Mouse (Mus musculus): ENCODE measurements at regions not wholly inside any gene's neighbourhood (a gene's known extent, or its start where the extent isn't known, plus 50 kb on each side); places are given as distances from the start of the nearest gene placed in this dataset.

DNA sequence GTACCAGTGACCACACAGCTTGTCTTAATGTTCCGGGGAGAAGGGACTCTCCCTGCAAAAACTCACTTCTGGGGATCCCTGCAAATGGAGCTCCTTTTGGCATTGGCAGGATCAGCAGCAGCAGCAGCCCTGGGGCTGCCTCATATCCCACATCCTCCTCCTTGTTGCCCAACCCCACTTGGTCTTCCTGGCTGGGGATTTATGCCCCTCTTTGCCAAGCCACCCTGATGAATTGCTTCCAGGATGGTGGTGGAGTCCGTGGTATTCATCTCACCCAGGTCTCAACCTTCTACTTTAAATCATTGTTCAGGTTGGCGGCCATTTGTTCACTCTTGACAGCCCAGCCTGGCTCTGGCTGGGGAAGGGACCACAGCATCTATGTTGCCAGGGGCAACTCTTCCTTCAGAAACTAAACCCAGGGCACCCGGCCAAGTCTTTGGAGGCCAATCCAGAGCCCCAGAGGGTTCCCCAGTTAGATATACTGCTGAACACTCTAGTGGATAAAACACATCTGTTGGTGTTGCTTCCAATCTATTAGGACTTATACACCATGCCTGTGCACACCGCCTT is 66.0 kb downstream of the Gm4791 start:
- no peaks in the 10 kb centered on the region for H3K27me3 ChIP-seq (ENCODE audit: control insufficient read depth, insufficient read depth, insufficient read length)
- H3K36me3 ChIP-seq (ENCODE audit: control insufficient read depth, insufficient read depth): no peaks in the 10 kb centered on the region
- TF ChIP-seq USF1 (IDR thresholded peaks at IDR 0.05; ENCODE audit: low read depth): no peak
- no peak for TF ChIP-seq CEBPB (IDR thresholded peaks at IDR 0.05; ENCODE audit: low read depth)
- TF ChIP-seq MAX (IDR thresholded peaks at IDR 0.05): no peak
- TF ChIP-seq CTCF (IDR thresholded peaks at IDR 0.05; ENCODE audit: control insufficient read depth, insufficient read depth, insufficient read length): no peak
- TF ChIP-seq MYOD1 (IDR thresholded peaks at IDR 0.05; ENCODE audit: control insufficient read depth, insufficient read length, low read depth): no peak
- TF ChIP-seq FOSL1 (IDR thresholded peaks at IDR 0.05; ENCODE audit: insufficient read depth, low read length, poor library complexity, severe bottlenecking): no peak
- no peaks in the 10 kb centered on the region for H3K79me2 ChIP-seq (ENCODE audit: control insufficient read depth, insufficient read depth)
- no peak overlapping the region for H3K4me3 ChIP-seq (ENCODE audit: insufficient read depth, poor library complexity, severe bottlenecking)
- H3K79me3 ChIP-seq (ENCODE audit: low read depth): no peaks in the 10 kb centered on the region
- no peak overlapping the region for H3ac ChIP-seq (ENCODE audit: control insufficient read depth, insufficient read length, low read depth)

DNA sequence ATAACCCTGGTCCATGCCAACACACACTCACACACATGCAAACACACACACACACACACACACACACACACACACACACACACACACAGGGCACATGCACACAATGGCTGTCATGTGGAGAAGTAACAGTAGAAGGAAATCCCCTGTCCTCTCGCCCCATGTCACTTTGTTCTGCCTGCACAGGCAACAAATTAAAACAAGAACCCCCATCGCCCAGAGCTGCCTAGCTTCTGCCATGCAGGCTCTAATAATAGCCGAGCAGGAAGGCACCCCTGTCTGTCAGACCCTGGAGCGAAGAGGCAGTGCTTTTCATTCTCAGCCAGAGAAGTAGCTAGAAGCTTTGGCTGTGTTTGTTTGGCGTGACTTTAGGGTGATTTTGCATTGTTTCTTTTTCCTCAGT is 70.9 kb downstream of the Gm4791 start:
- TF ChIP-seq MYOG (IDR thresholded peaks at IDR 0.05; ENCODE audit: control insufficient read depth, extremely low read depth, insufficient read length) (no peak), USF1 (IDR thresholded peaks at IDR 0.05; ENCODE audit: low read depth) (no peak)
- no peak overlapping the region for H3ac ChIP-seq (ENCODE audit: control insufficient read depth, insufficient read length, low read depth)
- H3K36me3 ChIP-seq (ENCODE audit: control insufficient read depth, insufficient read depth): no peaks in the 10 kb centered on the region
- H3K27me3 ChIP-seq (ENCODE audit: control insufficient read depth, insufficient read depth, insufficient read length): no peaks in the 10 kb centered on the region
- H3K79me3 ChIP-seq (ENCODE audit: low read depth): no peaks in the 10 kb centered on the region
- H3K4me3 ChIP-seq (ENCODE audit: insufficient read depth, poor library complexity, severe bottlenecking): no peak overlapping the region
- no peaks in the 10 kb centered on the region for H3K79me2 ChIP-seq (ENCODE audit: control insufficient read depth, insufficient read depth)

DNA sequence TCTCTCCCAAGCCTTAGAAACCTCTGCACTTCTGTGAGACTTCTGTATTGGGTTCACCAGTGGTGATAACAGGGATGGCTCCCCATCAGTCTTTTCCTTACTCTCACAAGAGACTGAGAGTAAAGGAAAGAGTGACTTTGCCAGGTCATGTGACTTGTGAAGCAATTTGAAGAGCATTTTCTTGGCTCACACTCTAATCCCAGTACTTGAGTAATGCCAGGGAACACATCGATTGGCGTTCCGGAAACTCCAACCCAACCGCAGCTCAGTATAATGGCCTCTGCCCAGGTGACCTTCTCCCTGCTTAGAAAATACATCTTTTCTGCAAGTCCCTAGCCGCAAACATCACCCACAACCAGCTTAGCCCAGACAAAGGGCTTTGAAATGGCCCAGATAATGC is 72.4 kb downstream of the Gm4791 start:
- Histone ChIP-seq H3K79me2 (ENCODE audit: control insufficient read depth, insufficient read depth) (no peaks in the 10 kb centered on the region), H3K36me3 (ENCODE audit: control insufficient read depth, insufficient read depth) (no peaks in the 10 kb centered on the region), H3K4me3 (ENCODE audit: insufficient read depth, poor library complexity, severe bottlenecking) (no peak overlapping the region), H3ac (ENCODE audit: control insufficient read depth, insufficient read length, low read depth) (no peak overlapping the region), H3K79me3 (ENCODE audit: low read depth) (no peaks in the 10 kb centered on the region), H3K27me3 (ENCODE audit: control insufficient read depth, insufficient read depth, insufficient read length) (no peaks in the 10 kb centered on the region)
- TF ChIP-seq FOSL1 (IDR thresholded peaks at IDR 0.05; ENCODE audit: insufficient read depth, low read length, poor library complexity, severe bottlenecking) (no peak), USF1 (IDR thresholded peaks at IDR 0.05; ENCODE audit: low read depth) (no peak), CEBPB (IDR thresholded peaks at IDR 0.05; ENCODE audit: low read depth) (no peak), MAX (IDR thresholded peaks at IDR 0.05) (no peak), MYOD1 (IDR thresholded peaks at IDR 0.05; ENCODE audit: control insufficient read depth, insufficient read length, low read depth) (no peak), CTCF (IDR thresholded peaks at IDR 0.05; ENCODE audit: control insufficient read depth, insufficient read depth, insufficient read length) (no peak), MYOG (IDR thresholded peaks at IDR 0.05; ENCODE audit: control insufficient read depth, extremely low read depth, insufficient read length) (no peak)

DNA sequence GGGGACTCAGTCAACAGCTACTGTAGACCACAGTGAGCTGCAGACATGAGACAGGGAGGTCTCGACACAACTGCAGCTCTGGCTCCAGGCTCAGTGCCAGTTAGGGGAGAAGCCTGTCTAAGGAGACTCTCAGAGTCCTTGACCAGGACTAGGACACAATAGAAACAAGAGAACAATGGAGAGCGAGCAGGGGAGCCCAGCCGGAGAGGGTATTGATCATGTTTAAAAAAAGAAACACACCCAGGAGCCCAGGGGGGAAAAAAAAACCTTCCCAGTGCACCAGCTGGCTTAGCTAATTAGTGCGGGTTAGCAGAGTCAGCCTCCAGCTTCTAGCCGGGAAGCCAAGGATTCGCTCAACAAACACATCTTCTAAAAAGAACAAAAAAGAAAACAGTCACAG is 78.4 kb downstream of the Gm4791 start:
- Histone ChIP-seq H3K4me3 (ENCODE audit: insufficient read depth, poor library complexity, severe bottlenecking) (no peak overlapping the region), H3K36me3 (ENCODE audit: control insufficient read depth, insufficient read depth) (no peaks in the 10 kb centered on the region), H3K27me3 (ENCODE audit: control insufficient read depth, insufficient read depth, insufficient read length) (no peaks in the 10 kb centered on the region), H3K79me3 (ENCODE audit: low read depth) (no peaks in the 10 kb centered on the region), H3ac (ENCODE audit: control insufficient read depth, insufficient read length, low read depth) (no peak overlapping the region), H3K79me2 (ENCODE audit: control insufficient read depth, insufficient read depth) (no peaks in the 10 kb centered on the region)
- TF ChIP-seq USF1 (IDR thresholded peaks at IDR 0.05; ENCODE audit: low read depth): no peak

DNA sequence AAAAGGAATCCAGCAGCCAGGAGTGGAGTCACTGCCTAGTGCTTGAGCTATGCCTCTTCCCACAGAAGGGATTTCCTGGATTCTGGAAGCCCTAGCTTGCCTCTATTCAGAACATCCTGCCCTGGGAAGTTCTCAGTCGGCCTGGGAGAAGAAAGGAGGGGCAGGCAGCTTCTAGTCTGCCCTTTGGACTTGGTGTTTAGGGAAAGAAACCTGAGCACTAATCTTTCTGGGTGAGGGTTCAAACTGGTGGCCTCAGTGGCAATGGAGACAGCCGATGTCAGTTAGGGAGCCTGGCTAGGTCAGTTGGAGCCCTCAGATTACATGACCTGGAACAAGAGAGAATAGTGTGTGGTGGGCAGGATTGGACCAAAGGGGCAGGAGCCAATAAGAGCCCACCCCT is 78.9 kb downstream of the Gm4791 start:
- Histone ChIP-seq H3ac (ENCODE audit: control insufficient read depth, insufficient read length, low read depth) (no peak overlapping the region), H3K4me3 (ENCODE audit: insufficient read depth, poor library complexity, severe bottlenecking) (no peak overlapping the region), H3K27me3 (ENCODE audit: control insufficient read depth, insufficient read depth, insufficient read length) (no peaks in the 10 kb centered on the region), H3K79me3 (ENCODE audit: low read depth) (no peaks in the 10 kb centered on the region), H3K36me3 (ENCODE audit: control insufficient read depth, insufficient read depth) (no peaks in the 10 kb centered on the region), H3K79me2 (ENCODE audit: control insufficient read depth, insufficient read depth) (no peaks in the 10 kb centered on the region)
- no peak for TF ChIP-seq CEBPB (IDR thresholded peaks at IDR 0.05; ENCODE audit: low read depth)
- no peak for TF ChIP-seq FOSL1 (IDR thresholded peaks at IDR 0.05; ENCODE audit: insufficient read depth, low read length, poor library complexity, severe bottlenecking)
- TF ChIP-seq CTCF (IDR thresholded peaks at IDR 0.05; ENCODE audit: control insufficient read depth, insufficient read depth, insufficient read length): no peak
- no peak for TF ChIP-seq MYOD1 (IDR thresholded peaks at IDR 0.05; ENCODE audit: control insufficient read depth, insufficient read length, low read depth)
- TF ChIP-seq USF1 (IDR thresholded peaks at IDR 0.05; ENCODE audit: low read depth): no peak
- TF ChIP-seq MYOG (IDR thresholded peaks at IDR 0.05; ENCODE audit: control insufficient read depth, extremely low read depth, insufficient read length): no peak
- TF ChIP-seq MAX (IDR thresholded peaks at IDR 0.05): no peak

DNA sequence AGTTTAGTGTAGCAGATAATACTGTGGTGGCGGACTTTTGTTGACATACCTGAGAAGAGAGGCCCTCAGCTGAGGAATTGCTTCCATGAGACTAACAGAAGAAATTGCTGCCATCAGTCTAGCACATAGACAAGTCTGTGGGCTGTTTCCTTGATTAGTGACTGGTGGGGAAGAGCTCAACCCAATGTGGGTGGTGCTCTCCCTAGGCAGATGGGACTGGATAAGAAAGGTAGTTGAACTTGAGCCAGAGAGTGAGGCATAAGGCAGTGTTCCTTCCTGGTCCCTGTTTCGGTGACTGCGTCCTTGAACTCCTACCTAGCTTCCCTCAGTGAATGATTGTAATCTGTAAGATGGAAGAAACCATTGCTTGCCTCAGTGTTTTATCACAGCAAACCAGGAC is 79.4 kb downstream of the Gm4791 start:
- no peaks in the 10 kb centered on the region for H3K79me2 ChIP-seq (ENCODE audit: control insufficient read depth, insufficient read depth)
- no peaks in the 10 kb centered on the region for H3K36me3 ChIP-seq (ENCODE audit: control insufficient read depth, insufficient read depth)
- TF ChIP-seq MYOG (IDR thresholded peaks at IDR 0.05; ENCODE audit: control insufficient read depth, extremely low read depth, insufficient read length) (no peak), MAX (IDR thresholded peaks at IDR 0.05) (no peak), CTCF (IDR thresholded peaks at IDR 0.05; ENCODE audit: control insufficient read depth, insufficient read depth, insufficient read length) (no peak), MYOD1 (IDR thresholded peaks at IDR 0.05; ENCODE audit: control insufficient read depth, insufficient read length, low read depth) (no peak), FOSL1 (IDR thresholded peaks at IDR 0.05; ENCODE audit: insufficient read depth, low read length, poor library complexity, severe bottlenecking) (no peak), USF1 (IDR thresholded peaks at IDR 0.05; ENCODE audit: low read depth) (no peak), CEBPB (IDR thresholded peaks at IDR 0.05; ENCODE audit: low read depth) (no peak)
- H3K79me3 ChIP-seq (ENCODE audit: low read depth): no peaks in the 10 kb centered on the region
- H3K27me3 ChIP-seq (ENCODE audit: control insufficient read depth, insufficient read depth, insufficient read length): no peaks in the 10 kb centered on the region
- H3ac ChIP-seq (ENCODE audit: control insufficient read depth, insufficient read length, low read depth): no peak overlapping the region
- no peak overlapping the region for H3K4me3 ChIP-seq (ENCODE audit: insufficient read depth, poor library complexity, severe bottlenecking)
